Mouse (Mus musculus) B cell, adult (primary cell): Measurements from ENCODE around the gene Pot1a. TPM values are rescaled to one million over a fixed set of nuclear protein-coding genes. Genes with fewer than 3 reads are reported as not detected.

Experiments used
- total RNA-seq: library from RNA; stranded (reverse); gene quantifications from 4 replicates; pipeline ENCODE4 v1.2.4, GENCODE M21; 2023; ENCODE audit not compliant: inconsistent age

The Pot1a gene
- 16.8 to 25.6 TPM (median 20.7 TPM) in 4 replicates for total RNA-seq

GRCm38 (mm10) chr6:25808806-25809495 lies at the start of gene Pot1a:
Gene Pot1a, minus strand, starts transcription at chr6:25809246.

Other genes with a start within 250 kb of the Pot1a start
- not detected in 4 replicates for gene Gpr37, start 118.5 kb downstream of the Pot1a start, total RNA-seq